Comparison of ENCODE assay signal across 9 mouse cellular contexts in the genomic region with DNA sequence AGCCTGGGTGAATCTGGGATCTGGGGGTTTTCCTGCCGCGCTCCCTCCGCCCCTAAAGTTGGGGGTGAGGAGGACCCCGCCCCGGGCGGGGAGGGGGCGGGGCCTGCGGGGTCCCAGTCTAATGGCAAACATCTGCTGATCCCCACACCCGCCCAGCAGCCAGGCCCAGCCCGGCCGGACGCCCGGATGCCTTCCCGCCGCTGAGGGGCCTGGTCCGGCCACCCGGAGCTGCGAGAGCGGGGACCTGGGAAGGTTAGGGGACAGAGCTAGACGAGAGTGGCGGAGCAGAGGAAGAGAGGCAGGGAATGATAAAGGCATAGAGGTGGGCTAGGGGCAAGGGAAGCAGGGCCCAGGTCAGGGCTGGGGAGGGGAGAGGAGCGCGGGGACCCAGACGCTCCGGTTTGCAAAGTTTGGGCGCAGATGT. TPM values are rescaled to one million over a fixed set of nuclear protein-coding genes. Genes with fewer than 3 reads are reported as not detected.
DNase-seq lines count a peak whose midpoint lies in the region; ATAC-seq and TF ChIP-seq lines count a peak whose summit lies in the region.
"Had no signal": no experiment of that assay in that cellular context is flagged by ENCODE, and none has a peak within 500 bp of the region (broad histone marks: within the 10 kb centered on the region; RNA-seq: fewer than 3 reads in every experiment).

No protein-coding gene starts in this region.

- peak overlapping the region; percentile 40 for H3K27ac ChIP-seq in ES-Bruce4 (ENCODE audit: insufficient read depth, low read length)
- H3K27ac ChIP-seq in forebrain, embryonic 15.5 days (replicated peaks) = peak overlapping the region; percentile 53
- H3K27ac ChIP-seq in hindbrain, embryonic 10.5 days = peak overlapping the region; percentile 92
- peak overlapping the region; percentile 94 for H3K27ac ChIP-seq in limb, embryonic 14.5 days (replicated peaks; ENCODE audit: low read depth, low read length)
- no peak overlapping the region for H3K27ac ChIP-seq in midbrain, embryonic 13.5 days

- TF ChIP-seq EP300 in ES-Bruce4 (IDR thresholded peaks at IDR 0.05; ENCODE audit: insufficient read depth, low read depth, low read length) = 0 out of 2 replicates have a peak, but pooled peaks have one; percentile 21

- peak; percentile 54 for DNase-seq in adrenal gland, adult 8-10 months
- DNase-seq in hindbrain, embryonic 10.5 days (ENCODE audit: low spot score) = peak; percentile 74
- DNase-seq in limb, embryonic 14.5 days (ENCODE audit: low spot score) = peak; percentile 82
- DNase-seq in testis, postnatal 14 days (ENCODE audit: low spot score) = peak; percentile 64
- no peak for DNase-seq in right cerebral cortex, adult 18-20 months

- H3K4me3 ChIP-seq in ES-Bruce4 (ENCODE audit: low read depth, low read length) = peak overlapping the region; percentile 81
- H3K4me3 ChIP-seq in forebrain, embryonic 15.5 days = peak overlapping the region; percentile 58
- peak overlapping the region; percentile 83 for H3K4me3 ChIP-seq in hindbrain, embryonic 10.5 days
- H3K4me3 ChIP-seq in limb, embryonic 14.5 days (replicated peaks; ENCODE audit: low read length) = peak overlapping the region; percentile 81
- H3K4me3 ChIP-seq in midbrain, embryonic 13.5 days (replicated peaks) = peak overlapping the region; percentile 67

- no peak for TF ChIP-seq POLR2A in ES-Bruce4 (IDR thresholded peaks at IDR 0.05; ENCODE audit: insufficient read depth, low read length)
- no peak for TF ChIP-seq POLR2A in limb, embryonic 14.5 days (IDR thresholded peaks at IDR 0.05; ENCODE audit: borderline replicate concordance, extremely low read depth, insufficient read depth, insufficient read length)

- H3K9ac ChIP-seq in ES-Bruce4 (ENCODE audit: low read depth, poor library complexity, severe bottlenecking) = peak overlapping the region; percentile 74
- peak overlapping the region; percentile 45 for H3K9ac ChIP-seq in forebrain, embryonic 15.5 days (replicated peaks)
- H3K9ac ChIP-seq in limb, embryonic 14.5 days (ENCODE audit: low read depth, low read length, severe bottlenecking) = peak overlapping the region; percentile 90
- peak overlapping the region; percentile 63 for H3K9ac ChIP-seq in midbrain, embryonic 13.5 days (replicated peaks)

- no peak for TF ChIP-seq CTCF in ES-Bruce4 (IDR thresholded peaks at IDR 0.05; ENCODE audit: low read depth, low read length)

- peaks cover 5% of the 10 kb centered on the region for H3K4me1 ChIP-seq in ES-Bruce4 (ENCODE audit: control insufficient read depth, insufficient read depth, low read length)
- H3K4me1 ChIP-seq in forebrain, embryonic 15.5 days = peaks cover 19% of the 10 kb centered on the region
- H3K4me1 ChIP-seq in hindbrain, embryonic 10.5 days (replicated peaks) = peaks cover 43% of the 10 kb centered on the region
- H3K4me1 ChIP-seq in limb, embryonic 14.5 days (ENCODE audit: control insufficient read depth, insufficient read depth, low read length) = peaks cover 18% of the 10 kb centered on the region
- H3K4me1 ChIP-seq in midbrain, embryonic 13.5 days (replicated peaks) = peaks cover 19% of the 10 kb centered on the region

- H3K27me3 ChIP-seq in ES-Bruce4 (ENCODE audit: control insufficient read depth, insufficient read depth, low read length, poor library complexity, severe bottlenecking) = no peaks in the 10 kb centered on the region
- H3K27me3 ChIP-seq in forebrain, embryonic 15.5 days = no peaks in the 10 kb centered on the region
- no peaks in the 10 kb centered on the region for H3K27me3 ChIP-seq in hindbrain, embryonic 10.5 days (ENCODE audit: insufficient read depth, poor library complexity, severe bottlenecking)
- no peaks in the 10 kb centered on the region for H3K27me3 ChIP-seq in limb, embryonic 14.5 days (ENCODE audit: control insufficient read depth, insufficient read depth, low read length)
- H3K27me3 ChIP-seq in midbrain, embryonic 13.5 days = no peaks in the 10 kb centered on the region

- H3K9me3 ChIP-seq in ES-Bruce4 (replicated peaks; ENCODE audit: control insufficient read depth, insufficient read depth, low read length, poor library complexity, severe bottlenecking) = no peaks in the 10 kb centered on the region
- no peaks in the 10 kb centered on the region for H3K9me3 ChIP-seq in forebrain, embryonic 15.5 days
- 0 out of 2 replicates have a peak, but pooled peaks cover 2% of the 10 kb centered on the region for H3K9me3 ChIP-seq in hindbrain, embryonic 10.5 days
- H3K9me3 ChIP-seq in limb, embryonic 14.5 days (ENCODE audit: control insufficient read depth, low read length) = no peaks in the 10 kb centered on the region
- H3K9me3 ChIP-seq in midbrain, embryonic 13.5 days = no peaks in the 10 kb centered on the region

- H3K36me3 ChIP-seq in ES-Bruce4 (ENCODE audit: control insufficient read depth, insufficient read depth, low read length, poor library complexity, severe bottlenecking) = peaks cover 40% of the 10 kb centered on the region
- H3K36me3 ChIP-seq in forebrain, embryonic 15.5 days = no peaks in the 10 kb centered on the region
- H3K36me3 ChIP-seq in hindbrain, embryonic 10.5 days = peaks cover 49% of the 10 kb centered on the region
- peaks cover 55% of the 10 kb centered on the region for H3K36me3 ChIP-seq in limb, embryonic 14.5 days (ENCODE audit: control insufficient read depth, insufficient read depth, low read length)
- H3K36me3 ChIP-seq in midbrain, embryonic 13.5 days = peaks cover 14% of the 10 kb centered on the region

- ATAC-seq in forebrain, embryonic 15.5 days (replicated peaks) = peak; percentile 42
- ATAC-seq in limb, embryonic 14.5 days (ENCODE audit: low FRiP score, low read depth) = peak; percentile 79
- peak; percentile 69 for ATAC-seq in midbrain, embryonic 13.5 days

- peak overlapping the region; percentile 85 for H3K4me2 ChIP-seq in forebrain, embryonic 15.5 days (replicated peaks)
- peak overlapping the region; percentile 63 for H3K4me2 ChIP-seq in limb, embryonic 14.5 days (replicated peaks; ENCODE audit: low read depth, low read length, severe bottlenecking)
- peak overlapping the region; percentile 78 for H3K4me2 ChIP-seq in midbrain, embryonic 13.5 days (replicated peaks)

- WGBS in forebrain, embryonic 15.5 days = under 1% methylated on average over 21 of the region's 26 CpGs
- WGBS in hindbrain, embryonic 10.5 days = under 1% methylated on average over 25 of the region's 26 CpGs
- 0% methylated on average over 18 of the region's 26 CpGs for WGBS in limb, embryonic 14.5 days
- WGBS in midbrain, embryonic 13.5 days = under 1% methylated on average over 23 of the region's 26 CpGs

RNA-seq across cellular contexts. Expression of gene Kank2, which starts 0.6 kb away (rescaled TPM):
- polyA plus RNA-seq in ES-Bruce4 (2011; ENCODE audit: insufficient read depth, insufficient read length, low read depth, missing spikeins) = 62.3 and 63.5 TPM in 2 replicates
- 10 to 100 TPM; 35.0 to 58.9 (median 47.5) TPM for total RNA-seq in adrenal gland, adult 8-10 months (2022)
- polyA plus RNA-seq in forebrain, embryonic 15.5 days (2015; fragmentation: Nextera tagmentation; extraction: Ambion mirVana) = 2.9 and 3.7 TPM in 2 replicates
- 10.0 and 11.0 TPM in 2 replicates for polyA plus RNA-seq in hindbrain, embryonic 10.5 days (2016; fragmentation: Nextera tagmentation; extraction: Ambion mirVana)
- 38.6 and 49.6 TPM in 2 replicates for polyA plus RNA-seq in limb, embryonic 14.5 days (2012; rRNA removed)
- 13.1 and 15.0 TPM in 2 replicates for polyA plus RNA-seq in limb, embryonic 14.5 days (2014; fragmentation: Nextera tagmentation; extraction: Ambion mirVana)
- 3.3 and 4.3 TPM in 2 replicates for polyA plus RNA-seq in midbrain, embryonic 13.5 days (2015; fragmentation: Nextera tagmentation; extraction: Ambion mirVana)

RNA-seq across cellular contexts. Expression of gene Angptl8, which starts 37.4 kb away (rescaled TPM):
- polyA plus RNA-seq in ES-Bruce4 (2011; ENCODE audit: insufficient read depth, insufficient read length, low read depth, missing spikeins) = not detected in 2 replicates
- total RNA-seq in adrenal gland, adult 8-10 months (2022) = 10 to 100 TPM in 2 of 4 experiments, 1 to 10 TPM in 2; 1.5 to 12.0 (median 7.7) TPM
- 0.27 and 0.51 TPM in 2 replicates for polyA plus RNA-seq in forebrain, embryonic 15.5 days (2015; fragmentation: Nextera tagmentation; extraction: Ambion mirVana)
- 0.70 and 0.85 TPM in 2 replicates for polyA plus RNA-seq in hindbrain, embryonic 10.5 days (2016; fragmentation: Nextera tagmentation; extraction: Ambion mirVana)
- 0.17 TPM in 1 of 2 replicates, not detected in the other for polyA plus RNA-seq in limb, embryonic 14.5 days (2012; rRNA removed)
- 0.44 and 1.1 TPM in 2 replicates for polyA plus RNA-seq in limb, embryonic 14.5 days (2014; fragmentation: Nextera tagmentation; extraction: Ambion mirVana)
- polyA plus RNA-seq in midbrain, embryonic 13.5 days (2015; fragmentation: Nextera tagmentation; extraction: Ambion mirVana) = 0.24 and 0.43 TPM in 2 replicates
- total RNA-seq: hematopoietic stem cell, adult 5-6 weeks had no signal

RNA-seq across cellular contexts. Expression of gene Spc24, which starts 37.8 kb away (rescaled TPM):
- 56.6 and 62.5 TPM in 2 replicates for polyA plus RNA-seq in ES-Bruce4 (2011; ENCODE audit: insufficient read depth, insufficient read length, low read depth, missing spikeins)
- 1 to 10 TPM in 3 of 4 experiments, under 1 TPM in 1; 0.32 to 4.9 (median 2.1) TPM for total RNA-seq in adrenal gland, adult 8-10 months (2022)
- 41.7 and 55.9 TPM in 2 replicates for polyA plus RNA-seq in forebrain, embryonic 15.5 days (2015; fragmentation: Nextera tagmentation; extraction: Ambion mirVana)
- polyA plus RNA-seq in hindbrain, embryonic 10.5 days (2016; fragmentation: Nextera tagmentation; extraction: Ambion mirVana) = 132 and 165 TPM in 2 replicates
- polyA plus RNA-seq in limb, embryonic 14.5 days (2012; rRNA removed) = 64.8 and 68.8 TPM in 2 replicates
- polyA plus RNA-seq in limb, embryonic 14.5 days (2014; fragmentation: Nextera tagmentation; extraction: Ambion mirVana) = 84.3 and 92.5 TPM in 2 replicates
- 36.2 and 44.6 TPM in 2 replicates for polyA plus RNA-seq in midbrain, embryonic 13.5 days (2015; fragmentation: Nextera tagmentation; extraction: Ambion mirVana)

RNA-seq across cellular contexts. Expression of gene Dock6, which starts 54.5 kb away (rescaled TPM):
- polyA plus RNA-seq in ES-Bruce4 (2011; ENCODE audit: insufficient read depth, insufficient read length, low read depth, missing spikeins) = 74.9 and 80.8 TPM in 2 replicates
- 10 to 100 TPM; 34.3 to 80.5 (median 56.4) TPM for total RNA-seq in adrenal gland, adult 8-10 months (2022)
- polyA plus RNA-seq in forebrain, embryonic 15.5 days (2015; fragmentation: Nextera tagmentation; extraction: Ambion mirVana) = 10.4 and 12.3 TPM in 2 replicates
- 23.7 and 24.1 TPM in 2 replicates for polyA plus RNA-seq in hindbrain, embryonic 10.5 days (2016; fragmentation: Nextera tagmentation; extraction: Ambion mirVana)
- 155 and 191 TPM in 2 replicates for polyA plus RNA-seq in limb, embryonic 14.5 days (2012; rRNA removed)
- 31.6 and 38.8 TPM in 2 replicates for polyA plus RNA-seq in limb, embryonic 14.5 days (2014; fragmentation: Nextera tagmentation; extraction: Ambion mirVana)
- 14.2 and 17.0 TPM in 2 replicates for polyA plus RNA-seq in midbrain, embryonic 13.5 days (2015; fragmentation: Nextera tagmentation; extraction: Ambion mirVana)
